Mouse (Mus musculus): ENCODE measurements around the gene Comp. TPM values are rescaled to one million over a fixed set of nuclear protein-coding genes. Genes with fewer than 3 reads are reported as not detected.

Gene Comp
- polyA plus RNA-seq, 1 experiment from 2014 or later: 0.11 TPM

- no peak for ATAC-seq (ENCODE audit: low FRiP score)
- no peak for DNase-seq (ENCODE audit: low spot score)
- Histone ChIP-seq H3K27ac (ENCODE audit: low read depth, low read length) (no peak overlapping the region), H3K36me3 (ENCODE audit: control insufficient read depth, insufficient read depth, low read length) (no peaks in the 10 kb centered on the region; the same call in 1 of the 2 replicates), H3K9ac (ENCODE audit: low read depth, low read length) (no peak overlapping the region), H3K4me1 (replicated peaks; ENCODE audit: control insufficient read depth, insufficient read depth, low read length) (no peaks in the 10 kb centered on the region), H3K27me3 (ENCODE audit: control insufficient read depth, insufficient read depth, low read length) (no peaks in the 10 kb centered on the region), H3K4me3 (ENCODE audit: low read depth, low read length) (no peak overlapping the region), H3K4me2 (replicated peaks; ENCODE audit: low read depth, low read length) (no peak overlapping the region), H3K9me3 (ENCODE audit: control insufficient read depth, low read length) (no peaks in the 10 kb centered on the region)
- WGBS: 87% methylated on average over 16 of the region's 16 CpGs
Measured at GRCm38 (mm10) chr8:70397611-70398563, 24.5 kb downstream of the Comp start.

GRCm38 (mm10) chr8:70404212-70404611, 30.9 kb downstream of the Comp start:
- H3K27ac ChIP-seq (ENCODE audit: low read depth, low read length): no peak overlapping the region
- no peaks in the 10 kb centered on the region for H3K27me3 ChIP-seq (ENCODE audit: control insufficient read depth, insufficient read depth, low read length)
- WGBS: 97% methylated on average over 3 of the region's 3 CpGs
- DNase-seq (ENCODE audit: low spot score) (no peak), ATAC-seq (ENCODE audit: low FRiP score) (no peak)
- H3K4me2 ChIP-seq (replicated peaks; ENCODE audit: low read depth, low read length): no peak overlapping the region
- no peak overlapping the region for H3K9ac ChIP-seq (ENCODE audit: low read depth, low read length)
- H3K36me3 ChIP-seq (ENCODE audit: control insufficient read depth, insufficient read depth, low read length): no peaks in the 10 kb centered on the region
- H3K4me3 ChIP-seq (ENCODE audit: low read depth, low read length): no peak overlapping the region
- H3K9me3 ChIP-seq (ENCODE audit: control insufficient read depth, low read length): no peaks in the 10 kb centered on the region
- H3K4me1 ChIP-seq (replicated peaks; ENCODE audit: control insufficient read depth, insufficient read depth, low read length): peaks cover 7% of the 10 kb centered on the region; the same call in 1 of the 2 replicates

GRCm38 (mm10) chr8:70405189-70405588, 31.8 kb downstream of the Comp start:
- H3K27ac ChIP-seq (ENCODE audit: low read depth, low read length): no peak overlapping the region
- whole genome bisulfite sequencing: 45% methylated on average over 7 of the region's 7 CpGs

GRCm38 (mm10) chr8:70406427-70407069, 33.2 kb downstream of the Comp start:
- H3K9me3 ChIP-seq (ENCODE audit: control insufficient read depth, low read length): no peaks in the 10 kb centered on the region
- 77% methylated on average over 11 of the region's 11 CpGs for WGBS
- H3K9ac ChIP-seq (ENCODE audit: low read depth, low read length): no peak overlapping the region
- no peak overlapping the region for H3K27ac ChIP-seq (ENCODE audit: low read depth, low read length)
- H3K4me1 ChIP-seq (replicated peaks; ENCODE audit: control insufficient read depth, insufficient read depth, low read length): peaks cover 7% of the 10 kb centered on the region; the same call in 1 of the 2 replicates
- DNase-seq (ENCODE audit: low spot score) (no peak), ATAC-seq (ENCODE audit: low FRiP score) (no peak)
- no peaks in the 10 kb centered on the region for H3K36me3 ChIP-seq (ENCODE audit: control insufficient read depth, insufficient read depth, low read length)
- H3K27me3 ChIP-seq (ENCODE audit: control insufficient read depth, insufficient read depth, low read length): no peaks in the 10 kb centered on the region
- H3K4me3 ChIP-seq (ENCODE audit: low read depth, low read length): no peak overlapping the region
- H3K4me2 ChIP-seq (replicated peaks; ENCODE audit: low read depth, low read length): no peak overlapping the region

More at GRCm38 (mm10) chr8:70405189-70405588, 31.8 kb downstream of the Comp start:
- no peaks in the 10 kb centered on the region for H3K9me3 ChIP-seq (ENCODE audit: control insufficient read depth, low read length)
- H3K4me1 ChIP-seq (replicated peaks; ENCODE audit: control insufficient read depth, insufficient read depth, low read length): peaks cover 7% of the 10 kb centered on the region; the same call in 1 of the 2 replicates
- 0 out of 2 replicates have a peak overlapping the region, but pooled peaks have one; percentile 8 for H3K9ac ChIP-seq (ENCODE audit: low read depth, low read length)
- no peaks in the 10 kb centered on the region for H3K27me3 ChIP-seq (ENCODE audit: control insufficient read depth, insufficient read depth, low read length)
- ATAC-seq (ENCODE audit: low FRiP score): no peak
- no peak overlapping the region for H3K4me2 ChIP-seq (replicated peaks; ENCODE audit: low read depth, low read length)
- no peaks in the 10 kb centered on the region for H3K36me3 ChIP-seq (ENCODE audit: control insufficient read depth, insufficient read depth, low read length)
- H3K4me3 ChIP-seq (ENCODE audit: low read depth, low read length): no peak overlapping the region
- no peak for DNase-seq (ENCODE audit: low spot score)

DNA sequence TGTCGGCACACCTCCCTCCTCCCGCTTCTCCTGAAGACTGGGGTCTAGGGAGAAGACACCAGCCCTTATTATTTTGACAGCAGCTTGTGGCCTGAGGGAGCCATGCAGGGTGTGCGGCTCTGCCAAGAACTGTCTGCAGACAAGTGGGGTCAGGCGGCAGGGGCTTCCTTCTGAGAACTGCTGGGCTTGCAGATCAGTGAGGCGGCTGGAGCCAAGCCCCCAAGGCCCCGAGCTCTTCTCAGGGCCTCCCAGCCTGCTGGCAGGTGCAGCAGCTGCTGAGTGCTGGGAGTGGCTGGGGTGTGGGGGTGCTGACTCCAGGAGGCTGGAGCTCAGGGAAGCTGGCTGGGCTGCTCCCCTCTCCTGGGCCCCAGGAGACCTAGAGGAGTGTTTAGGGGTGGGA, 34.9 kb downstream of the Comp start:
- H3K27ac ChIP-seq (ENCODE audit: low read depth, low read length): peak overlapping the region; percentile 52; the same call in 1 of the 2 replicates
- no peak overlapping the region for H3K4me2 ChIP-seq (replicated peaks; ENCODE audit: low read depth, low read length)
- H3K4me3 ChIP-seq (ENCODE audit: low read depth, low read length): no peak overlapping the region
- peak; percentile 81 for ATAC-seq (ENCODE audit: low FRiP score)
- H3K4me1 ChIP-seq (replicated peaks; ENCODE audit: control insufficient read depth, insufficient read depth, low read length): peaks cover 7% of the 10 kb centered on the region; the same call in 1 of the 2 replicates
- H3K9ac ChIP-seq (ENCODE audit: low read depth, low read length): no peak overlapping the region
- no peaks in the 10 kb centered on the region for H3K27me3 ChIP-seq (ENCODE audit: control insufficient read depth, insufficient read depth, low read length)
- peak; percentile 33 for DNase-seq (ENCODE audit: low spot score)
- H3K9me3 ChIP-seq (ENCODE audit: control insufficient read depth, low read length): no peaks in the 10 kb centered on the region
- 51% methylated on average over 6 of the region's 6 CpGs for WGBS
- no peaks in the 10 kb centered on the region for H3K36me3 ChIP-seq (ENCODE audit: control insufficient read depth, insufficient read depth, low read length)

DNA sequence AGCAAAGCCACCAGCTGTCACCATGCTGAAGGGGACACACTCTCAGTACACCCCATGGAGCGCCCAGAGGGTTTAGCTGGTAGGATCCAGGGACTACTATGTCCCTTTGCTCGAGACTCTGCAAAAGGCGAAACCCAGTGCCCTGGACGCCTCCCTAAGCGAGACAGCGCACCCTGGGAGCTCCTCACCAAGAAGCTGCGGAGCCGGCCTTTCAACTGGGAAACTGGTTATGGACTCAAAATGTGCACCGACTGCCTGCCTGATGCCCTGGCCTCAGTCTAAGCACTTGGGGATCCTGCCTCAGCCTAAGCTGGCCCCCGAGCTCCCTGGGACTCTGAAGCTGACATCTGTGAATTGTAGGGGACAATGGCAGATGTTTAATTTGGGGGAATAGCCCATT, 35.7 kb downstream of the Comp start:
- no peaks in the 10 kb centered on the region for H3K9me3 ChIP-seq (ENCODE audit: control insufficient read depth, low read length)
- no peak overlapping the region for H3K4me3 ChIP-seq (ENCODE audit: low read depth, low read length)
- H3K9ac ChIP-seq (ENCODE audit: low read depth, low read length): no peak overlapping the region
- 79% methylated on average over 10 of the region's 10 CpGs for WGBS
- H3K27ac ChIP-seq (ENCODE audit: low read depth, low read length): peak overlapping the region; percentile 52; the same call in 1 of the 2 replicates
- H3K36me3 ChIP-seq (ENCODE audit: control insufficient read depth, insufficient read depth, low read length): no peaks in the 10 kb centered on the region
- no peak for DNase-seq (ENCODE audit: low spot score)
- no peak overlapping the region for H3K4me2 ChIP-seq (replicated peaks; ENCODE audit: low read depth, low read length)
- ATAC-seq (ENCODE audit: low FRiP score): no peak
- no peaks in the 10 kb centered on the region for H3K27me3 ChIP-seq (ENCODE audit: control insufficient read depth, insufficient read depth, low read length)
- H3K4me1 ChIP-seq (replicated peaks; ENCODE audit: control insufficient read depth, insufficient read depth, low read length): peaks cover 7% of the 10 kb centered on the region; the same call in 1 of the 2 replicates

DNA sequence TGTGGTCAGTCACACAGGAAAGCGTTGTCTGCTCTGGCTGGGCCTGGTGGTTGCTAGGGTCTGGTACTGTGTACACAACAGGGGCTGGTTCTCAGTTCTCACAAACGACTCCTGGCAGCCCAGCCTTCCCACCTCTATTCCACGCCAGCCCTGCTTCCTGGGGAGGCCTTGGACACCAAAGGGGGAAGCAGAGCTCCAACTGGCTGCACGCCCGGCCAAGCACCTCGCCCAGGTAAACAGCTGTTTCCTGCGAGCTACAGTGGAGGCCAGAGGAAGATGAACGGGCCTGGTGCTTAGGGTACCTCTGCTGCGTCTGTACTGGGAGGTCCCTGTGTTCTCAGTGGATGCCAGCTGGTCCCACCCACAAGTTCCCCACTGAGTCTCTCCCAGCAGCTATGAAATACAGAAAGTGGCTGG, 36.1 kb downstream of the Comp start:
- Histone ChIP-seq H3K36me3 (ENCODE audit: control insufficient read depth, insufficient read depth, low read length) (no peaks in the 10 kb centered on the region), H3K9ac (ENCODE audit: low read depth, low read length) (no peak overlapping the region), H3K27me3 (ENCODE audit: control insufficient read depth, insufficient read depth, low read length) (no peaks in the 10 kb centered on the region), H3K4me2 (replicated peaks; ENCODE audit: low read depth, low read length) (no peak overlapping the region), H3K4me3 (ENCODE audit: low read depth, low read length) (no peak overlapping the region), H3K4me1 (replicated peaks; ENCODE audit: control insufficient read depth, insufficient read depth, low read length) (peaks cover 7% of the 10 kb centered on the region; the same call in 1 of the 2 replicates), H3K27ac (ENCODE audit: low read depth, low read length) (peak overlapping the region; percentile 52), H3K9me3 (ENCODE audit: control insufficient read depth, low read length) (no peaks in the 10 kb centered on the region)
- WGBS: 67% methylated on average over 9 of the region's 9 CpGs
- ATAC-seq (ENCODE audit: low FRiP score) (no peak), DNase-seq (ENCODE audit: low spot score) (no peak)

DNA sequence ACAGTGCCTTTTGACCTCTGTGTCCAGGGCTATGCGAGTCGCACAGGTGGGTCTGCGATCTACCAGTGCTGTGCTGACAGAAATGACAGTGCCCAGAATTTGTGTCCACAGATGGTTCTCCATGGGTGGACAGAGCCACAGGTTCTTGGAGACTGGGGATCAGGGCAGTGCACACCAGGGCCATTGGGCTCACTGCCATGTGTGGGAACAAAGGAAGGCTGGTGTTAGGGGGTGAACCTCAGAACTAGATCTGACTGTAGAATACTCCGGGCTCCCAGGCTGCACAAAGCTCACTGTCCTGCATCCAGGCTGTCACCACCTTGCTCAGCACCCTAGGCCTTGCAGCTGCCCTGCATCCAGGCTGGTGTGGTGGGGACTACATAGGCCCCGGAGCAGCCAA, 36.9 kb downstream of the Comp start:
- Histone ChIP-seq H3K36me3 (ENCODE audit: control insufficient read depth, insufficient read depth, low read length) (no peaks in the 10 kb centered on the region), H3K27me3 (ENCODE audit: control insufficient read depth, insufficient read depth, low read length) (no peaks in the 10 kb centered on the region), H3K9ac (ENCODE audit: low read depth, low read length) (0 out of 2 replicates have a peak overlapping the region, but pooled peaks have one; percentile 15), H3K4me1 (replicated peaks; ENCODE audit: control insufficient read depth, insufficient read depth, low read length) (peaks cover 7% of the 10 kb centered on the region; the same call in 1 of the 2 replicates), H3K9me3 (ENCODE audit: control insufficient read depth, low read length) (no peaks in the 10 kb centered on the region), H3K4me3 (ENCODE audit: low read depth, low read length) (no peak overlapping the region), H3K4me2 (replicated peaks; ENCODE audit: low read depth, low read length) (no peak overlapping the region), H3K27ac (ENCODE audit: low read depth, low read length) (peak overlapping the region; percentile 10; the same call in 1 of the 2 replicates)
- ATAC-seq (ENCODE audit: low FRiP score) (no peak), DNase-seq (ENCODE audit: low spot score) (no peak)
- WGBS: 93% methylated on average over 5 of the region's 5 CpGs

Data from hindbrain, embryonic 11.5 days (tissue).